Mouse (Mus musculus): ENCODE measurements around the gene Rnf144a. TPM values are rescaled to one million over a fixed set of nuclear protein-coding genes. Genes with fewer than 3 reads are reported as not detected.

The Rnf144a gene
- polyA plus RNA-seq, 1 experiment from 2014 or later, result 5.0 TPM

- WGBS, result 76% methylated on average over 3 of the region's 3 CpGs
- H3K9ac ChIP-seq (ENCODE audit: low read length), result no peak overlapping the region
- H3K4me3 ChIP-seq (ENCODE audit: low read depth, low read length), result no peak overlapping the region
- H3K27ac ChIP-seq (replicated peaks), result no peak overlapping the region
- DNase-seq (ENCODE audit: low spot score), result no peak
- TF ChIP-seq CTCF (IDR thresholded peaks at IDR 0.05; ENCODE audit: low read depth) (no peak), EP300 (optimal IDR thresholded peaks at IDR 0.05) (no peak)
- no peaks in the 10 kb centered on the region for H3K36me3 ChIP-seq (ENCODE audit: control insufficient read depth, insufficient read depth, low read length)
- no peaks in the 10 kb centered on the region for H3K9me3 ChIP-seq (ENCODE audit: control insufficient read depth, low read length)
- no peaks in the 10 kb centered on the region for H3K27me3 ChIP-seq (ENCODE audit: control insufficient read depth, insufficient read depth, low read length)
- ATAC-seq (ENCODE audit: low FRiP score, low TSS enrichment), result no peak
- no peak overlapping the region for H3K4me2 ChIP-seq (replicated peaks; ENCODE audit: low read depth)
- no peaks in the 10 kb centered on the region for H3K4me1 ChIP-seq (replicated peaks; ENCODE audit: control insufficient read depth, insufficient read depth)
Measured at GRCm38 (mm10) chr12:26351321-26351720, 63.7 kb downstream of the Rnf144a start.

- Histone ChIP-seq H3K4me2 (replicated peaks; ENCODE audit: low read depth) (no peak overlapping the region), H3K4me3 (ENCODE audit: low read depth, low read length) (no peak overlapping the region), H3K9me3 (ENCODE audit: control insufficient read depth, low read length) (no peaks in the 10 kb centered on the region), H3K9ac (ENCODE audit: low read length) (no peak overlapping the region), H3K4me1 (replicated peaks; ENCODE audit: control insufficient read depth, insufficient read depth) (no peaks in the 10 kb centered on the region), H3K36me3 (ENCODE audit: control insufficient read depth, insufficient read depth, low read length) (no peaks in the 10 kb centered on the region), H3K27ac (replicated peaks) (no peak overlapping the region), H3K27me3 (ENCODE audit: control insufficient read depth, insufficient read depth, low read length) (no peaks in the 10 kb centered on the region)
- WGBS, result 87% methylated on average over 5 of the region's 5 CpGs
- no peak for ATAC-seq (ENCODE audit: low FRiP score, low TSS enrichment)
- TF ChIP-seq CTCF (IDR thresholded peaks at IDR 0.05; ENCODE audit: low read depth), result no peak
- TF ChIP-seq EP300 (optimal IDR thresholded peaks at IDR 0.05), result no peak
- no peak for DNase-seq (ENCODE audit: low spot score)
Measured at GRCm38 (mm10) chr12:26344408-26344807, 70.6 kb downstream of the Rnf144a start.

GRCm38 (mm10) chr12:26343131-26343530, 71.9 kb downstream of the Rnf144a start:
- H3K27ac ChIP-seq (replicated peaks), result no peak overlapping the region
- ATAC-seq (ENCODE audit: low FRiP score, low TSS enrichment) (no peak), DNase-seq (ENCODE audit: low spot score) (no peak)
- no peaks in the 10 kb centered on the region for H3K27me3 ChIP-seq (ENCODE audit: control insufficient read depth, insufficient read depth, low read length)
- no peak overlapping the region for H3K4me2 ChIP-seq (replicated peaks; ENCODE audit: low read depth)
- no peaks in the 10 kb centered on the region for H3K9me3 ChIP-seq (ENCODE audit: control insufficient read depth, low read length)
- H3K36me3 ChIP-seq (ENCODE audit: control insufficient read depth, insufficient read depth, low read length), result no peaks in the 10 kb centered on the region
- no peak overlapping the region for H3K4me3 ChIP-seq (ENCODE audit: low read depth, low read length)
- no peak for TF ChIP-seq EP300 (optimal IDR thresholded peaks at IDR 0.05)
- TF ChIP-seq CTCF (IDR thresholded peaks at IDR 0.05; ENCODE audit: low read depth), result no peak
- 66% methylated on average over 2 of the region's 2 CpGs for WGBS
- no peak overlapping the region for H3K9ac ChIP-seq (ENCODE audit: low read length)
- no peaks in the 10 kb centered on the region for H3K4me1 ChIP-seq (replicated peaks; ENCODE audit: control insufficient read depth, insufficient read depth)

DNA sequence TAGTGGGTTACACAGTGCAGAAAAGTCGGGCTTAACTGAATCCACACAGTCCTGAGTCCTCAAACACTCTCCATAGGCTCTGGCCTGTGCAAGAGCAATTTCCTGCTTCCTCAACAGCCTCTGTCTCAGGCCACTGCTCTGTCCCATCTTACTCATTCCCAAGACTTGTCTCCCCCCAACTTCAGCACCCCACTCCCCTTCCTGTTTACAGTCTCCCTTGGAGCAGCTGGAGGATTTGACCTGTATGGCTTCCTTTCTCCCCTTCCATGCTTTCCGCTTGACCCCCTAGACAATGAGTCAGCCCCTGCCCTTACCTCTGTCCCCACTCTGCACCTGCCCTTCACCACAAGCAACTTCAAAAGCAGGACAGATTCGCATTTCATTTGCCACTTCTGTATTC, 72.4 kb downstream of the Rnf144a start:
- 64% methylated on average over 3 of the region's 3 CpGs for WGBS
- H3K27me3 ChIP-seq (ENCODE audit: control insufficient read depth, insufficient read depth, low read length), result no peaks in the 10 kb centered on the region
- H3K4me1 ChIP-seq (replicated peaks; ENCODE audit: control insufficient read depth, insufficient read depth), result no peaks in the 10 kb centered on the region
- no peaks in the 10 kb centered on the region for H3K9me3 ChIP-seq (ENCODE audit: control insufficient read depth, low read length)
- TF ChIP-seq CTCF (IDR thresholded peaks at IDR 0.05; ENCODE audit: low read depth) (no peak), EP300 (optimal IDR thresholded peaks at IDR 0.05) (no peak)
- no peak overlapping the region for H3K9ac ChIP-seq (ENCODE audit: low read length)
- no peak overlapping the region for H3K4me3 ChIP-seq (ENCODE audit: low read depth, low read length)
- 0 out of 2 replicates have a peak, but pooled peaks have one; percentile 40 for ATAC-seq (ENCODE audit: low FRiP score, low TSS enrichment)
- DNase-seq (ENCODE audit: low spot score), result no peak
- no peak overlapping the region for H3K4me2 ChIP-seq (replicated peaks; ENCODE audit: low read depth)
- H3K27ac ChIP-seq (replicated peaks), result no peak overlapping the region
- no peaks in the 10 kb centered on the region for H3K36me3 ChIP-seq (ENCODE audit: control insufficient read depth, insufficient read depth, low read length)

- no peak overlapping the region for H3K9ac ChIP-seq (ENCODE audit: low read length)
- H3K4me2 ChIP-seq (replicated peaks; ENCODE audit: low read depth), result no peak overlapping the region
- no peak for TF ChIP-seq EP300 (optimal IDR thresholded peaks at IDR 0.05)
- no peak for TF ChIP-seq CTCF (IDR thresholded peaks at IDR 0.05; ENCODE audit: low read depth)
- no peaks in the 10 kb centered on the region for H3K36me3 ChIP-seq (ENCODE audit: control insufficient read depth, insufficient read depth, low read length)
- no peaks in the 10 kb centered on the region for H3K9me3 ChIP-seq (ENCODE audit: control insufficient read depth, low read length)
- no peaks in the 10 kb centered on the region for H3K27me3 ChIP-seq (ENCODE audit: control insufficient read depth, insufficient read depth, low read length)
- no peak for ATAC-seq (ENCODE audit: low FRiP score, low TSS enrichment)
- no peak for DNase-seq (ENCODE audit: low spot score)
- H3K4me1 ChIP-seq (replicated peaks; ENCODE audit: control insufficient read depth, insufficient read depth), result no peaks in the 10 kb centered on the region
- 56% methylated on average over 4 of the region's 4 CpGs for WGBS
- H3K27ac ChIP-seq (replicated peaks), result 0 out of 2 replicates have a peak overlapping the region, but pooled peaks have one; percentile 4
- H3K4me3 ChIP-seq (ENCODE audit: low read depth, low read length), result no peak overlapping the region
Measured at GRCm38 (mm10) chr12:26342086-26342485, 73.0 kb downstream of the Rnf144a start.

DNA sequence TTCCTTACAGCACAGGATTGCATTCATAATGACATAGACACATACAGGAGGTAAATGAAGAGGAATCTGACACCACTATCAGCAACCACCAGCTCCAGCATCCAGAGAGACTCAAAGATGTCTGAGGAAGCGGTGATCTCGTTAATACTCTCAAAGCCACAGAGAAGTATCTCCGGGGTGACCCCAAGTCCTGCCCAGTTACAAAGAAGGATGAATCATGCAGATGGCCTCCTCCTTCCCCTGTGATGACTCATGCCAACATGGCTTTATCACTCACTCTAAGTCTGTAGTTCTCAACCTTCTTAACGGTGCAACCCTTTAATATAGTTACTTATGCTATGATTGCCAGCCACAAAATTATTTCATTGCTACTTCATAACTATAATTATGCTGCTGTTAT, 74.4 kb downstream of the Rnf144a start:
- H3K36me3 ChIP-seq (ENCODE audit: control insufficient read depth, insufficient read depth, low read length), result no peaks in the 10 kb centered on the region
- no peak overlapping the region for H3K9ac ChIP-seq (ENCODE audit: low read length)
- 78% methylated on average over 4 of the region's 4 CpGs for WGBS
- no peak for DNase-seq (ENCODE audit: low spot score)
- ATAC-seq (ENCODE audit: low FRiP score, low TSS enrichment), result no peak
- no peak overlapping the region for H3K4me2 ChIP-seq (replicated peaks; ENCODE audit: low read depth)
- no peak overlapping the region for H3K27ac ChIP-seq (replicated peaks)
- no peak overlapping the region for H3K4me3 ChIP-seq (ENCODE audit: low read depth, low read length)
- no peaks in the 10 kb centered on the region for H3K4me1 ChIP-seq (replicated peaks; ENCODE audit: control insufficient read depth, insufficient read depth)
- no peak for TF ChIP-seq CTCF (IDR thresholded peaks at IDR 0.05; ENCODE audit: low read depth)
- TF ChIP-seq EP300 (optimal IDR thresholded peaks at IDR 0.05), result no peak
- H3K9me3 ChIP-seq (ENCODE audit: control insufficient read depth, low read length), result no peaks in the 10 kb centered on the region
- H3K27me3 ChIP-seq (ENCODE audit: control insufficient read depth, insufficient read depth, low read length), result no peaks in the 10 kb centered on the region
